Mouse (Mus musculus) olfactory bulb, adult 2 months (tissue): ENCODE results near the gene Ell.

Experiments used
- CTCF ChIP-seq: fragments of 200-500 bp; IDR thresholded peaks from 2 replicates; pipeline ENCODE4 v1.5.1; 2012; ENCODE audit warnings: low read depth, mild to moderate bottlenecking, low read length, moderate library complexity; ENCODE audit not compliant: insufficient read depth
- POLR2A ChIP-seq: fragments of 200-500 bp; IDR thresholded peaks from 2 replicates; pipeline ENCODE4 v1.6.1; 2012; ENCODE audit warnings: mild to moderate bottlenecking, low read depth, low read length, moderate library complexity; ENCODE audit not compliant: insufficient read depth

- TF ChIP-seq CTCF (no peak), POLR2A (no peak)
Measured at GRCm38 (mm10) chr8:70507027-70507393, 32.2 kb upstream of the Ell start.
